Mouse (Mus musculus) C2C12 (cell line): ENCODE results near the gene Wdr45b. TPM values are rescaled to one million over a fixed set of nuclear protein-coding genes. Genes with fewer than 3 reads are reported as not detected.

Experiments
- H3K27me3 ChIP-seq: one replicate; pipeline ENCODE4 v1.6.1; 2011; ENCODE audit not compliant: control insufficient read depth, insufficient read depth, insufficient read length
- H3K36me3 ChIP-seq: one replicate; pipeline ENCODE4 v1.6.1; 2011; ENCODE audit not compliant: control insufficient read depth, insufficient read depth
- H3K4me3 ChIP-seq: one replicate; pipeline ENCODE4 v1.5.1; 2011; ENCODE audit warnings: mild to moderate bottlenecking, control low read depth; ENCODE audit not compliant: poor library complexity, insufficient read depth, severe bottlenecking
- H3K79me2 ChIP-seq: one replicate; pipeline ENCODE4 v1.6.1; 2011; ENCODE audit not compliant: control insufficient read depth, insufficient read depth
- H3K79me3 ChIP-seq: one replicate; pipeline ENCODE4 v1.6.1; 2011; ENCODE audit warnings: low read depth, control low read depth
- H3ac ChIP-seq: one replicate; pipeline ENCODE3; 2011; ENCODE audit warnings: low read depth; ENCODE audit not compliant: control insufficient read depth, insufficient read length
- CEBPB ChIP-seq: IDR thresholded peaks from one replicate; pipeline ENCODE4 v1.6.1; 2011; ENCODE audit warnings: low read depth, mild to moderate bottlenecking, control low read depth, moderate library complexity
- CTCF ChIP-seq: IDR thresholded peaks from one replicate; pipeline ENCODE4 v1.5.1; 2011; ENCODE audit not compliant: control insufficient read depth, insufficient read depth, insufficient read length
- FOSL1 ChIP-seq: IDR thresholded peaks from one replicate; pipeline ENCODE4 v1.8.0; 2011; ENCODE audit warnings: mild to moderate bottlenecking, low read length; ENCODE audit not compliant: poor library complexity, insufficient read depth, severe bottlenecking
- MAX ChIP-seq: IDR thresholded peaks from one replicate; pipeline ENCODE4 v1.6.1; 2011; ENCODE audit warnings: mild to moderate bottlenecking, control low read depth
- MYOD1 ChIP-seq: IDR thresholded peaks from one replicate; pipeline ENCODE4 v1.6.1; 2011; ENCODE audit warnings: low read depth; ENCODE audit not compliant: control insufficient read depth, insufficient read length
- MYOG ChIP-seq: IDR thresholded peaks from one replicate; pipeline ENCODE4 v1.6.1; 2011; ENCODE audit not compliant: control insufficient read depth, insufficient read length; ENCODE audit errors: extremely low read depth
- USF1 ChIP-seq: IDR thresholded peaks from one replicate; pipeline ENCODE4 v1.6.1; 2011; ENCODE audit warnings: low read depth, mild to moderate bottlenecking, control low read depth, moderate library complexity
- long read RNA-seq, 2 experiments: library from polyadenylated mRNA; unstranded; transcript quantifications; one replicate each; pipeline ENCODE4 v2.0.0; 2019 to 2020
- polyA plus RNA-seq: library from polyadenylated mRNA; unstranded; fragments of >200 nt; fragmentation: generic; extraction: Trizol; gene quantifications from one replicate; pipeline ENCODE4 v1.2.1, GENCODE M21; 2012; ENCODE audit warnings: missing spikeins

Gene Wdr45b
- polyA plus RNA-seq, result 60.9 TPM
- long read RNA-seq, experiment 1, transcript Wdr45b-201 (10 exons, 2,321 nt), result major isoform, 61 of 73 reads
- long read RNA-seq, experiment 1, partial matches to known transcripts, result 1 of 73 reads
- long read RNA-seq, experiment 1, other reads (novel, unspliced or antisense), result 11 of 73 reads
- long read RNA-seq, experiment 2, transcript Wdr45b-201 (10 exons, 2,321 nt), result major isoform, 505 of 548 reads
- long read RNA-seq, experiment 2, partial matches to known transcripts, result 1 of 548 reads
- long read RNA-seq, experiment 2, other reads (novel, unspliced or antisense), result 41 of 548 reads

- H3K27me3 ChIP-seq, result no peaks in the 10 kb centered on the region
- peaks cover 51% of the 10 kb centered on the region for H3K79me2 ChIP-seq
- TF ChIP-seq MYOG (no peak), MAX (peak; percentile 92)
- H3K4me3 ChIP-seq, result peak within 1 kb of the TSS; percentile 97
- peak within 1 kb of the TSS; percentile 99 for H3ac ChIP-seq
- H3K36me3 ChIP-seq, result peaks cover 12% of the 10 kb centered on the region
- H3K79me3 ChIP-seq, result peaks cover 46% of the 10 kb centered on the region
Measured at GRCm38 (mm10) chr11:121354091-121354707, at the start of gene Wdr45b. Wdr45b (minus strand) TSS chr11:121354445.

- no peak for TF ChIP-seq CEBPB
- no peak for TF ChIP-seq USF1
- TF ChIP-seq MYOD1, result no peak
- no peak for TF ChIP-seq CTCF
- TF ChIP-seq MAX, result no peak
- H3K79me3 ChIP-seq, result no peaks in the 10 kb centered on the region
- no peaks in the 10 kb centered on the region for H3K27me3 ChIP-seq
- no peaks in the 10 kb centered on the region for H3K36me3 ChIP-seq
- no peak overlapping the region for H3K4me3 ChIP-seq
- H3ac ChIP-seq, result no peak overlapping the region
- no peaks in the 10 kb centered on the region for H3K79me2 ChIP-seq
Measured at GRCm38 (mm10) chr11:121392405-121392804, 38.2 kb upstream of the Wdr45b start.

- Histone ChIP-seq H3K27me3 (no peaks in the 10 kb centered on the region), H3K79me2 (no peaks in the 10 kb centered on the region), H3ac (no peak overlapping the region), H3K79me3 (no peaks in the 10 kb centered on the region), H3K36me3 (no peaks in the 10 kb centered on the region), H3K4me3 (no peak overlapping the region)
- TF ChIP-seq MYOG (no peak), MYOD1 (no peak), USF1 (no peak), CTCF (no peak), MAX (no peak), CEBPB (no peak), FOSL1 (no peak)
Measured at GRCm38 (mm10) chr11:121390793-121391192, 36.5 kb upstream of the Wdr45b start.

GRCm38 (mm10) chr11:121388554-121388945 lies 34.3 kb upstream of the Wdr45b start:
- no peaks in the 10 kb centered on the region for H3K36me3 ChIP-seq
- H3ac ChIP-seq, result no peak overlapping the region
- no peak for TF ChIP-seq MYOG
- no peak for TF ChIP-seq MAX
- no peak for TF ChIP-seq MYOD1
- no peak for TF ChIP-seq FOSL1
- TF ChIP-seq CTCF, result no peak
- TF ChIP-seq USF1, result no peak
- no peak for TF ChIP-seq CEBPB
- no peaks in the 10 kb centered on the region for H3K79me2 ChIP-seq
- no peaks in the 10 kb centered on the region for H3K79me3 ChIP-seq
- H3K4me3 ChIP-seq, result no peak overlapping the region
- H3K27me3 ChIP-seq, result no peaks in the 10 kb centered on the region

DNA sequence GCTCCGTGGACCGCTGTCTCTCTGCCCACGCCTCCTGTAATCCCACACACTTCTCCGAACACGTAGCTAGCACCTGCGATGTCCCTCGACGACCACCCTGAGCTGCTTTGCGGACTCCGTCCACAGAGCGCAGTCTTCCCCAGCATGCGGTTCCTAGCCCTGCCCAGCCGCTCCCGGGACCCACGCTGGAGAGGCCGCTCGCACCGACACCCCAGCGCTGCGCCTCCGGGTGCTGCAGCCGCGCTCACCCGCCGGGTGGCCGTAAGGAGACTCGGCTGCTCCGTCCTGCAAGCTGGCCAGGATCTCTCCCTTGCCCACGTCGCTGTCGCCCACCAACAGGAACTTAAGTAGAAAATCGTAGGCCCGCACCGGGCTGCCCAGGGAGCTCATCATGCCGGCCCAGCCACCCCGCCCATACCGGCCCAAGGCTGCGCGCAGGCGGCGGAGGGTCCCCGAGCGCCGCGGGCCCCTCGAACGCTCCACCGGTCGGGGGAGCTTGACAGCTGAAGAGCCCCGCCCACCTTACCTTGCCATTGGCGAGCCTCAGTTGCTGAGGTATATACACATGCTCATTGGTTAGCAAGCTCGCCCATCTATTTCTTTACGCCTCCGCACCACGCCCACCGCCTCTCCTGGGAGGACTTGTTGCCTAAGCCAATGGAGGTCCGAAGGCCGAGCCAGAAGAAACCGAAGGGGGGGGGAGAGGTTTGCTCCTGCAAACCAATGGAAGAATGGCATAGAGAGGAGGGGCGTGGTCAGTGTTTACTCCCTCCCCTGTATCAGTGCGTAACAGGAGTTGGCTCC lies 33.7 kb upstream of the Wdr45b start, which contains the start of gene Rab40b:
Rab40b (minus strand) TSS at position 502 of the 804 bp plus-strand sequence.
- Histone ChIP-seq H3K4me3 (peak within 1 kb of the TSS; percentile 25), H3ac (peak within 1 kb of the TSS; percentile 73), H3K79me2 (no peaks in the 10 kb centered on the region), H3K27me3 (no peaks in the 10 kb centered on the region), H3K36me3 (no peaks in the 10 kb centered on the region), H3K79me3 (no peaks in the 10 kb centered on the region)
- no peak for TF ChIP-seq MYOD1
- TF ChIP-seq CTCF, result no peak
- no peak for TF ChIP-seq MAX
- TF ChIP-seq FOSL1, result no peak
- no peak for TF ChIP-seq CEBPB
- no peak for TF ChIP-seq MYOG
- no peak for TF ChIP-seq USF1
